Mouse (Mus musculus) stomach, postnatal 0 days (tissue): ENCODE measurements at regions not wholly inside any gene's neighbourhood (a gene's known extent, or its start where the extent isn't known, plus 50 kb on each side); places are given as distances from the start of the nearest gene placed in this dataset.

ENCODE experiments used
- CTCF ChIP-seq: IDR thresholded peaks from 2 replicates; pipeline ENCODE4 v1.5.1; 2016; ENCODE audit warnings: antibody characterized with exemption, low read depth, mild to moderate bottlenecking, moderate library complexity
- EP300 ChIP-seq: optimal IDR thresholded peaks from 2 replicates; pipeline ENCODE3; 2016; ENCODE audit warnings: antibody characterized with exemption

- TF ChIP-seq CTCF (no peak), EP300 (no peak)
Observed at GRCm38 (mm10) chr1:57041578-57041977, 63.1 kb upstream of the Satb2 start.
